Comparison of ENCODE assay signal across 10 mouse cellular contexts in the genomic region with DNA sequence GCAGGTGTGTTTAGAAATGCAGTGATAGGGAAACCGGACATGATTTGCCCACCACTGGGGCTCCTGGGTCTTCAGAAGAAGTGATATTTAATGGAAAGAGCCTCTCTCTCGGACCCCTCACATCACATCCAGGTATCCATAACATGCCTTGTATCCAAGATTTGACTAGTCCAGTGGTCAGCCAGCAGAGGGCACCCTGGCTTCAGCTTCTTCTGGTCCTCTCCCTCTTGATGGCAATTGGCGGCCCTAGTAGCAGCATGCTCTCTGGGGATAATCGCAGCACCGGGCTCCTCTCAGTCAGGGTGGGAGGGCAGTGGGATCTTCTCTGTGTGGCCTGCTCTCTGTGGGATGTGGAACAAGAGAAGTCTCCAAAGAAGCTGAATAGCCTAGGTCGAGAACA. TPM values are rescaled to one million over a fixed set of nuclear protein-coding genes. Genes with fewer than 3 reads are reported as not detected.
DNase-seq lines count a peak whose midpoint lies in the region; ATAC-seq and TF ChIP-seq lines count a peak whose summit lies in the region.
"Had no signal": no experiment of that assay in that cellular context is flagged by ENCODE, and none has a peak within 500 bp of the region (broad histone marks: within the 10 kb centered on the region; RNA-seq: fewer than 3 reads in every experiment).

No protein-coding gene starts in this region.

- H3K36me3 ChIP-seq in kidney, embryonic 14.5 days (ENCODE audit: control insufficient read depth, insufficient read depth, low read length), result no peaks in the 10 kb centered on the region
- H3K36me3 ChIP-seq in E14TG2a.4 (ENCODE audit: insufficient read depth, low read length), result no peaks in the 10 kb centered on the region
- H3K36me3 ChIP-seq in forebrain, embryonic 13.5 days (ENCODE audit: poor library complexity, severe bottlenecking), result no peaks in the 10 kb centered on the region

- TF ChIP-seq POLR2A in brain, embryonic 14.5 days (IDR thresholded peaks at IDR 0.05; ENCODE audit: borderline replicate concordance, extremely low read depth, insufficient read depth, insufficient read length, poor library complexity, severe bottlenecking), result no peak

- H3K27ac ChIP-seq in kidney, embryonic 14.5 days (ENCODE audit: low read depth, low read length), result no peak overlapping the region
- no peak overlapping the region for H3K27ac ChIP-seq in forebrain, embryonic 13.5 days

- peak; percentile 3 for DNase-seq in kidney, adult 18-20 months
- peak; percentile 52 for DNase-seq in brain, embryonic 14.5 days (ENCODE audit: low read depth)
- DNase-seq in kidney, postnatal 10 days, result peak; percentile 18
- peak; percentile 36 for DNase-seq in right cerebral cortex, postnatal 4 days

- no peaks in the 10 kb centered on the region for H3K27me3 ChIP-seq in kidney, embryonic 14.5 days (ENCODE audit: control insufficient read depth, insufficient read depth, low read length)
- H3K27me3 ChIP-seq in E14TG2a.4 (ENCODE audit: insufficient read depth, low read length), result peaks cover 36% of the 10 kb centered on the region
- no peaks in the 10 kb centered on the region for H3K27me3 ChIP-seq in forebrain, embryonic 13.5 days

- H3K9ac ChIP-seq in kidney, embryonic 14.5 days (ENCODE audit: low read depth, low read length), result no peak overlapping the region
- H3K9ac ChIP-seq in forebrain, embryonic 13.5 days, result no peak overlapping the region

- no peak overlapping the region for H3K4me3 ChIP-seq in kidney, embryonic 14.5 days (ENCODE audit: low read length)
- H3K4me3 ChIP-seq in E14TG2a.4 (replicated peaks; ENCODE audit: low read length), result no peak overlapping the region
- H3K4me3 ChIP-seq in forebrain, embryonic 13.5 days, result no peak overlapping the region

- WGBS in kidney, embryonic 14.5 days, result 51% methylated on average over 5 of the region's 6 CpGs
- WGBS in forebrain, embryonic 13.5 days, result 43% methylated on average over 6 of the region's 6 CpGs

- peak; percentile 27 for TF ChIP-seq CTCF in E14TG2a.4 (conservative IDR thresholded peaks at IDR 0.05; ENCODE audit: low read length)
- TF ChIP-seq CTCF in brain, embryonic 14.5 days (IDR thresholded peaks at IDR 0.05; ENCODE audit: borderline replicate concordance, extremely low read depth, insufficient read depth, insufficient read length), result peak; percentile 59; the same call in 1 of the 2 replicates

- H3K9me3 ChIP-seq in kidney, embryonic 14.5 days (ENCODE audit: control insufficient read depth, low read length), result no peaks in the 10 kb centered on the region
- H3K9me3 ChIP-seq in E14TG2a.4 (ENCODE audit: low read length), result no peaks in the 10 kb centered on the region
- no peaks in the 10 kb centered on the region for H3K9me3 ChIP-seq in forebrain, embryonic 13.5 days (replicated peaks)

- no peak for ATAC-seq in kidney, embryonic 14.5 days (ENCODE audit: low FRiP score, low TSS enrichment)
- ATAC-seq in forebrain, embryonic 13.5 days, result no peak
- ATAC-seq in CD4-positive, CD25-positive, alpha-beta regulatory T cell, adult 4 months, result no peak

- H3K4me2 ChIP-seq in kidney, embryonic 14.5 days (replicated peaks; ENCODE audit: low read depth, low read length), result no peak overlapping the region
- H3K4me2 ChIP-seq in forebrain, embryonic 13.5 days, result no peak overlapping the region

- no peaks in the 10 kb centered on the region for H3K4me1 ChIP-seq in kidney, embryonic 14.5 days (ENCODE audit: control insufficient read depth, insufficient read depth, low read length)
- peaks cover 38% of the 10 kb centered on the region for H3K4me1 ChIP-seq in E14TG2a.4 (replicated peaks; ENCODE audit: low read depth, low read length)
- no peaks in the 10 kb centered on the region for H3K4me1 ChIP-seq in forebrain, embryonic 13.5 days

RNA-seq across cellular contexts. Expression of a gene that starts 17.2 kb away (rescaled TPM):
- not detected in 2 replicates for polyA plus RNA-seq in kidney, embryonic 14.5 days (2014; fragmentation: Nextera tagmentation; extraction: Ambion mirVana)
- not detected in 2 replicates for polyA plus RNA-seq in brain, embryonic 14.5 days (2012; rRNA removed)
- not detected in 2 replicates for polyA plus RNA-seq in forebrain, embryonic 13.5 days (2015; fragmentation: Nextera tagmentation; extraction: Ambion mirVana)
- polyA plus RNA-seq in CD4-positive, CD25-positive, alpha-beta regulatory T cell, adult 4 months (2017; shearing (Covaris generic)), result not detected
- polyA plus RNA-seq: heart, embryonic 14.5 days; lung, embryonic 16.5 days had no signal

RNA-seq across cellular contexts. Expression of a gene that starts 18.7 kb away (rescaled TPM):
- not detected in 2 replicates for polyA plus RNA-seq in kidney, embryonic 14.5 days (2014; fragmentation: Nextera tagmentation; extraction: Ambion mirVana)
- polyA plus RNA-seq in brain, embryonic 14.5 days (2012; rRNA removed), result not detected in 2 replicates
- not detected in 2 replicates for polyA plus RNA-seq in forebrain, embryonic 13.5 days (2015; fragmentation: Nextera tagmentation; extraction: Ambion mirVana)
- not detected for polyA plus RNA-seq in CD4-positive, CD25-positive, alpha-beta regulatory T cell, adult 4 months (2017; shearing (Covaris generic))
- polyA plus RNA-seq: heart, embryonic 14.5 days; lung, embryonic 16.5 days had no signal

RNA-seq across cellular contexts. Expression of a gene that starts 40.2 kb away (rescaled TPM):
- 6.9 and 7.6 TPM in 2 replicates for polyA plus RNA-seq in kidney, embryonic 14.5 days (2014; fragmentation: Nextera tagmentation; extraction: Ambion mirVana)
- 11.9 and 15.0 TPM in 2 replicates for polyA plus RNA-seq in brain, embryonic 14.5 days (2012; rRNA removed)
- 17.7 and 19.9 TPM in 2 replicates for polyA plus RNA-seq in forebrain, embryonic 13.5 days (2015; fragmentation: Nextera tagmentation; extraction: Ambion mirVana)
- 1 to 10 TPM; 2.3 to 4.1 TPM for polyA plus RNA-seq in CD4-positive, CD25-positive, alpha-beta regulatory T cell, adult 4 months (2017; shearing (Covaris generic))

RNA-seq across cellular contexts. Expression of a gene that starts 48.3 kb away (rescaled TPM):
- polyA plus RNA-seq in kidney, embryonic 14.5 days (2014; fragmentation: Nextera tagmentation; extraction: Ambion mirVana), result 0.13 TPM in 1 of 2 replicates, not detected in the other
- 40.6 and 45.5 TPM in 2 replicates for polyA plus RNA-seq in brain, embryonic 14.5 days (2012; rRNA removed)
- 49.9 and 60.7 TPM in 2 replicates for polyA plus RNA-seq in forebrain, embryonic 13.5 days (2015; fragmentation: Nextera tagmentation; extraction: Ambion mirVana)
- polyA plus RNA-seq in CD4-positive, CD25-positive, alpha-beta regulatory T cell, adult 4 months (2017; shearing (Covaris generic)), result not detected
